Mouse (Mus musculus) stomach, postnatal 0 days (tissue): ENCODE measurements around the gene Rhobtb1.

ENCODE experiments used
- CTCF ChIP-seq: IDR thresholded peaks from 2 replicates; pipeline ENCODE4 v1.5.1; 2016; ENCODE audit warnings: antibody characterized with exemption, low read depth, mild to moderate bottlenecking, moderate library complexity
- EP300 ChIP-seq: optimal IDR thresholded peaks from 2 replicates; pipeline ENCODE3; 2016; ENCODE audit warnings: antibody characterized with exemption

GRCm38 (mm10) chr10:69165125-69165524 lies 13.9 kb downstream of the Rhobtb1 start:
- TF ChIP-seq CTCF (peak; percentile 77), EP300 (no peak)
